Mouse (Mus musculus): ENCODE data around the gene Olfr1272. TPM values are rescaled to one million over a fixed set of nuclear protein-coding genes. Genes with fewer than 3 reads are reported as not detected.
"Not testable (repeated sequence)": the region's sequence is repeated elsewhere in the genome, so short reads cannot be mapped to it uniquely, and the experiment has no call there.

The Olfr1272 gene
- total RNA-seq (2014; fragmentation: Nextera tagmentation) (not detected in 2 replicates), total RNA-seq (2017) (not detected in 2 replicates)

DNA sequence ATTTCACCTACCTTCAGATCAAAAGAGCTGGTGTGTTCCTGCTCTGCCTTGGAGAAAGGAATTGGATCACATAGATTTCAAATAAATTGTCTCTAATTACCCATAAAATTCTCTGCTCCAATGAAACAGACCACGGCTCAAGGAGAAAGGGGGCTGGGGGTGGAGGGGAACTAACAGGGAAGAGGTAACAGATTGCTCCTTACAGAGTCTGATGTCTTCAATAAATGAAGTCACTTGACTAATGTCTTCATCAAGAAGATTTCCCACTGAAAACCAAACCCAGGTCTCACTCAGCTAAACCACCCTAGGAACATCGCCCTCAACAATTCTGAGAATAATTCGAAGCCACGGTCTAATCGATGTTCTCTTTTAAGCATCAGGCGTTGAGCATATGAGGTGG lies at the start of gene Olfr1272:
Olfr1272 (minus strand) TSS at position 101 of the 400 bp plus-strand sequence.
- no peak for ATAC-seq (replicated peaks; ENCODE audit: poor library complexity, severe bottlenecking)

DNA sequence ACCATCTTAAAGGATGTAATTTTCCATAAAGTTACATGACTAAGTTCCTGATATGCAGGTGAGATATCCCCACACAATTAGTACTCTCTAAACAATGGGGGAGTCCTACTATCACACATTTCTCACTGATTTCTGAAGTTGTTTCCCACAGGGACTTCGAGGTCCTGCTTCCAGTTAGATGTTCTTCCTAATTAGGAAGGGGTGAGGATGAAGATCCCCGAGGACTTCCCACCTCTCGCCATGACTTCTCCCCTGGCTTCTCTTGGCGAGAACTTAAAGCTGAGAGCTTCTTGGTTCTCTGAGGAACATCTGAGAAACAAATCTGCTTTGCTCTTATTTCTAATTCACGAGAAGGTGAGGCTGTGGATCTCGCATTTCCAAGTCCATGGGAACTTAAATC lies 29.3 kb upstream of the Olfr1272 start, which contains the start of gene Gm13769:
Gm13769 (plus strand) TSS at position 301 of the 400 bp plus-strand sequence.
- not testable (repeated sequence) for ATAC-seq (replicated peaks; ENCODE audit: poor library complexity, severe bottlenecking)

DNA sequence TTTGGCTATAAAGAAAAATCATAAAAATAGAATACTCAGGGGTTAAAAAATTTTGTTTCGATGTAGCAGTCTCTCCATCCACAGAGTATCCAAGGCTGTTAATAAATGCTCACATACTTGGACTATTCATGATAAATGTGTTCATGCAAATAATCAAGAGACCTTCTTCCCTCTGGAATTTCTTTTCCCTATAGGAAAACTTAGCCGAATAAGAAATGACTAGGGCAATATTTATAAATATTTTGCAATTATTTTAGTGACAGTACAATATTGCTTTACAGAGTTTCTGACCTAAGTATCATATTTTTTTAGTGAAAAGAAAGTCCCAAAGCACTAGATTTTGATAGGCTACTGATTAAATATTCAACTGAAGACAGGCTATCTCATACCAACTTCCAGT lies 21.7 kb downstream of the Olfr1272 start, which contains the start of gene Olfr1271:
Olfr1271 (minus strand) TSS at position 101 of the 400 bp plus-strand sequence.
- no peak for ATAC-seq (replicated peaks; ENCODE audit: poor library complexity, severe bottlenecking)

DNA sequence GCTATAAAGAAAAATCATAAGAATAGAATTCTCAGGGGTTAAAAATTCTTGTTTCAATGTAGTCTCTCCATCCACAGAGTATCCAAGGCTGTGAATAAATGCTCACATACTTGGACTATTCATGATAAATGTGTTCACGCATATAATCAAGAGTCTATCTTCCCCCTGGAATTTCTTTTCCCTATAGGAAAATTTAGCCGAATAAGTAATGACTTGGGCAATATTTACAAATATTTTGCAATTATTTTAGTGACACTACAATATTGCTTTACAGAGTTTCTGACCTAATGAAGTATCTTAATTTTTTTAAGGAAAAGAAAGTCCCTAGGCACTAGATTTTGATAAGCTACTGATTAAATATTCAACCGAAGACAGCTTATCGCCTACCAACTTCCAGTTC lies 35.1 kb downstream of the Olfr1272 start, which contains the start of gene Olfr142:
Olfr142 (minus strand) TSS at position 101 of the 400 bp plus-strand sequence.
- ATAC-seq (replicated peaks; ENCODE audit: poor library complexity, severe bottlenecking), result no peak

Other genes with a start within 250 kb of the Olfr1272 start
- not detected in 2 replicates for gene Olfr140, start 229.2 kb downstream of the Olfr1272 start, total RNA-seq (2014; fragmentation: Nextera tagmentation)
- gene Olfr140, start 229.2 kb downstream of the Olfr1272 start, total RNA-seq (2017), result not detected in 2 replicates
- gene Olfr1269, start 171.4 kb downstream of the Olfr1272 start, total RNA-seq (2014; fragmentation: Nextera tagmentation), result not detected in 2 replicates
- gene Olfr1269, start 171.4 kb downstream of the Olfr1272 start, total RNA-seq (2017), result not detected in 2 replicates
- not detected in 2 replicates for gene Olfr32, start 150.5 kb downstream of the Olfr1272 start, total RNA-seq (2014; fragmentation: Nextera tagmentation)
- not detected in 2 replicates for gene Olfr32, start 150.5 kb downstream of the Olfr1272 start, total RNA-seq (2017)
- not detected in 2 replicates for gene Olfr1270, start 139.8 kb downstream of the Olfr1272 start, total RNA-seq (2014; fragmentation: Nextera tagmentation)
- gene Olfr1270, start 139.8 kb downstream of the Olfr1272 start, total RNA-seq (2017), result not detected in 2 replicates
- gene Olfr1506, start 68.3 kb downstream of the Olfr1272 start, total RNA-seq (2014; fragmentation: Nextera tagmentation), result not detected in 2 replicates
- gene Olfr1506, start 68.3 kb downstream of the Olfr1272 start, total RNA-seq (2017), result not detected in 2 replicates
- gene Olfr142, start 35.2 kb downstream of the Olfr1272 start, total RNA-seq (2014; fragmentation: Nextera tagmentation), result not detected in 2 replicates
- gene Olfr142, start 35.2 kb downstream of the Olfr1272 start, total RNA-seq (2017), result not detected in 2 replicates
- not detected in 2 replicates for gene Olfr1271, start 21.8 kb downstream of the Olfr1272 start, total RNA-seq (2014; fragmentation: Nextera tagmentation)
- not detected in 2 replicates for gene Olfr1271, start 21.8 kb downstream of the Olfr1272 start, total RNA-seq (2017)
- gene Gm13769, start 29.4 kb upstream of the Olfr1272 start, total RNA-seq (2014; fragmentation: Nextera tagmentation), result not detected in 2 replicates
- gene Gm13769, start 29.4 kb upstream of the Olfr1272 start, total RNA-seq (2017), result not detected in 2 replicates
- gene Olfr1274-ps, start 105.8 kb upstream of the Olfr1272 start, total RNA-seq (2014; fragmentation: Nextera tagmentation), result not detected in 2 replicates
- gene Olfr1274-ps, start 105.8 kb upstream of the Olfr1272 start, total RNA-seq (2017), result not detected in 2 replicates

Data from granulocyte monocyte progenitor cell, adult 5-6 weeks (primary cell).